Mouse (Mus musculus) urinary bladder, postnatal 4 days (tissue): ENCODE measurements around the gene Kif4.
A peak's percentile ranks its signal among the peaks of the same experiment; 100 is the strongest.

Experiments
- DNase-seq, 2 experiments: peaks; one replicate each; pipeline ENCODE4 v3.0.0; 2021 to 2022; ENCODE audit warnings: low spot score in 2 of 2

Kif4 gene

GRCm38 (mm10) chrX:100625546-100625801 is at the start of gene Kif4:
Gene Kif4 (plus strand): TSS chrX:100625737.
- DNase-seq, result no peak

GRCm38 (mm10) chrX:100594791-100595190 is 30.7 kb upstream of the Kif4 start, which contains the start of gene P2ry4:
Gene P2ry4 (minus strand): TSS chrX:100594869.
- no peak for DNase-seq

- DNase-seq, result peak in 1 of 2 experiments; percentile 17
Measured at GRCm38 (mm10) chrX:100597439-100597838, 28.1 kb upstream of the Kif4 start.

- DNase-seq, result no peak
Measured at GRCm38 (mm10) chrX:100599755-100600154, 25.8 kb upstream of the Kif4 start.

GRCm38 (mm10) chrX:100605314-100605713 is 20.2 kb upstream of the Kif4 start, which contains the start of gene Arr3:
Gene Arr3 (plus strand): TSS chrX:100605497.
- no peak for DNase-seq

GRCm38 (mm10) chrX:100618488-100618887 is 7.0 kb upstream of the Kif4 start:
- no peak for DNase-seq

- DNase-seq, result no peak
Measured at GRCm38 (mm10) chrX:100621366-100621765, 4.2 kb upstream of the Kif4 start.

- DNase-seq, result no peak
Measured at GRCm38 (mm10) chrX:100624242-100624641, 1.3 kb upstream of the Kif4 start.

GRCm38 (mm10) chrX:100625146-100625545 is 391 bp upstream of the Kif4 start:
- DNase-seq, result no peak

- DNase-seq, result peak; percentile 83 to 87
Measured at GRCm38 (mm10) chrX:100625802-100626793, 561 bp downstream of the Kif4 start, which contains the start of gene Pdzd11. Gene Pdzd11 (minus strand): TSS chrX:100626568.

- DNase-seq, result no peak
Measured at GRCm38 (mm10) chrX:100629076-100629475, 3.5 kb downstream of the Kif4 start.

GRCm38 (mm10) chrX:100638477-100638876 is 12.9 kb downstream of the Kif4 start:
- DNase-seq, result no peak

GRCm38 (mm10) chrX:100652848-100653247 is 27.3 kb downstream of the Kif4 start:
- DNase-seq, result no peak

GRCm38 (mm10) chrX:100664825-100665224 is 39.3 kb downstream of the Kif4 start:
- DNase-seq, result no peak

GRCm38 (mm10) chrX:100678204-100678603 is 52.7 kb downstream of the Kif4 start:
- DNase-seq, result no peak

GRCm38 (mm10) chrX:100686527-100686926 is 61.0 kb downstream of the Kif4 start:
- no peak for DNase-seq

- DNase-seq, result no peak
Measured at GRCm38 (mm10) chrX:100687360-100688032, 62.0 kb downstream of the Kif4 start.

GRCm38 (mm10) chrX:100688033-100688370 is 62.5 kb downstream of the Kif4 start:
- DNase-seq, result no peak

GRCm38 (mm10) chrX:100696776-100697175 is 71.2 kb downstream of the Kif4 start:
- DNase-seq, result no peak

GRCm38 (mm10) chrX:100708032-100708431 is 82.5 kb downstream of the Kif4 start:
- no peak for DNase-seq

- DNase-seq, result no peak
Measured at GRCm38 (mm10) chrX:100716173-100716572, 90.6 kb downstream of the Kif4 start.

- DNase-seq, result no peak
Measured at GRCm38 (mm10) chrX:100728947-100729346, 103.4 kb downstream of the Kif4 start.

GRCm38 (mm10) chrX:100729665-100730188 is 104.2 kb downstream of the Kif4 start, which contains the start of gene Gdpd2:
Gene Gdpd2 (plus strand): TSS chrX:100729873.
- peak in 1 of 2 experiments; percentile 19 for DNase-seq
